Comparison of ENCODE assay signal across 19 mouse cellular contexts in genomic region chr12:100001246-100001645, GRCm38 (mm10). TPM values are rescaled to one million over a fixed set of nuclear protein-coding genes. Genes with fewer than 3 reads are reported as not detected.
"Had no signal": no experiment of that assay in that cellular context is flagged by ENCODE, and none has a peak within 500 bp of the region (broad histone marks: within the 10 kb centered on the region; RNA-seq: fewer than 3 reads in every experiment).

No protein-coding gene starts in this region.

- H3K9ac ChIP-seq: heart, embryonic 13.5 days; heart, embryonic 15.5 days; hindbrain, embryonic 13.5 days; hindbrain, embryonic 15.5 days; kidney, embryonic 15.5 days; limb, embryonic 13.5 days; limb, embryonic 15.5 days; liver, embryonic 12.5 days had no signal

- H3K27ac ChIP-seq: heart, embryonic 13.5 days; heart, embryonic 15.5 days; hindbrain, embryonic 13.5 days; hindbrain, embryonic 15.5 days; hindbrain, postnatal 0 days; kidney, embryonic 15.5 days; kidney, postnatal 0 days; limb, embryonic 13.5 days; limb, embryonic 15.5 days; liver, embryonic 12.5 days had no signal

- H3K4me2 ChIP-seq: heart, embryonic 11.5 days; heart, embryonic 13.5 days; heart, embryonic 15.5 days; hindbrain, embryonic 13.5 days; hindbrain, embryonic 15.5 days; kidney, embryonic 15.5 days; limb, embryonic 13.5 days; limb, embryonic 15.5 days; liver, embryonic 12.5 days had no signal

- H3K4me1 ChIP-seq: heart, embryonic 13.5 days; heart, embryonic 15.5 days; hindbrain, embryonic 13.5 days; hindbrain, embryonic 15.5 days; liver, embryonic 12.5 days had no signal

- ATAC-seq: hindbrain, postnatal 0 days; intestine, embryonic 16.5 days; liver, embryonic 12.5 days had no signal

- H3K27me3 ChIP-seq: heart, embryonic 13.5 days; heart, embryonic 15.5 days; hindbrain, embryonic 13.5 days; hindbrain, embryonic 15.5 days; kidney, embryonic 15.5 days; limb, embryonic 15.5 days; liver, embryonic 12.5 days had no signal

- DNase-seq: gastrocnemius, postnatal 36 days; kidney, adult 11 months; kidney, adult 2 months; kidney, adult 9 months; layer of hippocampus, adult 9-11 months; layer of hippocampus, postnatal 36 days had no signal

- H3K36me3 ChIP-seq: heart, embryonic 13.5 days; heart, embryonic 15.5 days; hindbrain, embryonic 13.5 days; hindbrain, embryonic 15.5 days; kidney, embryonic 15.5 days; limb, embryonic 13.5 days; limb, embryonic 15.5 days; liver, embryonic 12.5 days had no signal

- H3K9me3 ChIP-seq: heart, embryonic 13.5 days; heart, embryonic 15.5 days; hindbrain, embryonic 13.5 days; hindbrain, embryonic 15.5 days; kidney, embryonic 15.5 days; limb, embryonic 13.5 days; limb, embryonic 15.5 days; liver, embryonic 12.5 days had no signal

- H3K4me3 ChIP-seq: heart, embryonic 13.5 days; heart, embryonic 15.5 days; hindbrain, embryonic 13.5 days; hindbrain, embryonic 15.5 days; kidney, embryonic 15.5 days; limb, embryonic 13.5 days; limb, embryonic 15.5 days; liver, embryonic 12.5 days had no signal

RNA-seq across cellular contexts. Expression of gene Kcnk13, which starts 36.9 kb away (rescaled TPM):
- total RNA-seq: hematopoietic stem cell, adult 5-6 weeks had no signal
